Mouse (Mus musculus) embryonic facial prominence, embryonic 14.5 days (tissue): ENCODE results near the gene Alyref2. TPM values are rescaled to one million over a fixed set of nuclear protein-coding genes. Genes with fewer than 3 reads are reported as not detected.

Source experiments
- ATAC-seq: fragments of 200-750 bp; cut with Nextera tagmentation; 2 replicates; pipeline ENCODE4 v1.8.0; 2017; ENCODE audit warnings: low read depth, moderate number of reproducible peaks, moderate TSS enrichment
- DNase-seq: peaks from one replicate; pipeline ENCODE4 v3.0.0-alpha.2; 2015; ENCODE audit warnings: low spot score
- H3K27ac ChIP-seq: fragments of 300-500 bp; sonication (generic); replicated peaks from 2 replicates; pipeline ENCODE4 v1.5.1; 2014; ENCODE audit warnings: low read depth, mild to moderate bottlenecking, low read length, moderate library complexity
- H3K27me3 ChIP-seq: fragments of 300-500 bp; sonication (generic); replicated peaks from 2 replicates; pipeline ENCODE4 v1.6.1; 2014; ENCODE audit warnings: low read length; ENCODE audit not compliant: control insufficient read depth, insufficient read depth
- H3K36me3 ChIP-seq: fragments of 300-500 bp; sonication (generic); 2 replicates; pipeline ENCODE4 v1.6.1; 2014; ENCODE audit warnings: low read length, mixed read lengths; ENCODE audit not compliant: control insufficient read depth, insufficient read depth
- H3K4me1 ChIP-seq: fragments of 300-500 bp; sonication (generic); 2 replicates; pipeline ENCODE4 v1.6.1; 2014; ENCODE audit warnings: antibody characterized with exemption, low read length; ENCODE audit not compliant: control insufficient read depth, insufficient read depth
- H3K4me2 ChIP-seq: fragments of 300-500 bp; sonication (generic); 2 replicates; pipeline ENCODE4 v1.6.1; 2014; ENCODE audit warnings: low read depth, mild to moderate bottlenecking, low read length, moderate library complexity, mixed read lengths
- H3K4me3 ChIP-seq: fragments of 300-500 bp; sonication (generic); 2 replicates; pipeline ENCODE4 v1.5.1; 2014; ENCODE audit warnings: low read depth, mild to moderate bottlenecking, low read length
- H3K9ac ChIP-seq: fragments of 300-500 bp; sonication (generic); 2 replicates; pipeline ENCODE4 v1.6.1; 2014; ENCODE audit warnings: low read depth, mild to moderate bottlenecking, low read length, moderate library complexity, mixed read lengths
- H3K9me3 ChIP-seq: fragments of 300-500 bp; sonication (generic); 2 replicates; pipeline ENCODE4 v1.6.1; 2016; ENCODE audit warnings: low read length; ENCODE audit not compliant: control insufficient read depth
- WGBS: fragments of 180-500 bp; shearing (Covaris S2); extraction: QIAGEN DNeasy Blood & Tissue Kit; methylation state at CpG from one replicate; pipeline ENCODE4 v1.1.7; 2014; 5-methylcytosine and 5-hydroxymethylcytosine counted together
- polyA plus RNA-seq: library from polyadenylated mRNA; unstranded; fragments of >200 nt; fragmentation: Nextera tagmentation; extraction: Ambion mirVana; gene quantifications from 2 replicates; pipeline ENCODE4 v1.2.1, GENCODE M21; 2014

Gene Alyref2
- polyA plus RNA-seq, 1 experiment from 2014 or later = 13.8 TPM

DNA sequence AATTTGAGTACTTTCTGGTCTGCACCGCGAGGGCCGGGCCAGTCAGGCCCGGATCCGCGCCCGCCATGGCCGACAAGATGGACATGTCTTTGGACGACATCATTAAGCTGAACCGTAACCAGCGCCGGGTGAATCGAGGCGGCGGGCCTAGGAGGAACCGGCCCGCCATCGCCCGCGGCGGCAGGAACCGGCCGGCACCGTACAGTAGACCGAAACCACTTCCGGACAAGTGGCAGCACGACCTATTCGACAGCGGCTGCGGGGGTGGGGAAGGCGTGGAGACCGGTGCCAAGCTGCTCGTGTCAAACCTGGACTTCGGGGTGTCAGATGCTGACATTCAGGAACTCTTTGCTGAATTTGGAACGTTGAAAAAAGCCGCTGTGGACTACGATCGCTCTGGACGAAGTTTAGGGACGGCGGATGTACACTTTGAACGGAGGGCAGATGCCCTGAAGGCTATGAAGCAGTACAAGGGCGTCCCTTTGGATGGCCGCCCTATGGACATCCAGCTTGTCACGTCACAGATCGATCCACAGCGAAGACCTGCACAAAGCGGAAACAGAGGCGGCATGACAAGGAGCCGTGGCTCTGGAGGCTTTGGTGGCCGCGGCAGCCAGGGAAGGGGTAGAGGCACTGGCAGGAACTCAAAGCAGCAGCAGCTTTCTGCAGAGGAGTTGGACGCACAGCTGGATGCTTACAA is 464 bp downstream of the Alyref2 start:
- ATAC-seq (peak; percentile 46), DNase-seq (peak; percentile 70)
- WGBS = 3% methylated on average over 44 of the region's 53 CpGs

DNA sequence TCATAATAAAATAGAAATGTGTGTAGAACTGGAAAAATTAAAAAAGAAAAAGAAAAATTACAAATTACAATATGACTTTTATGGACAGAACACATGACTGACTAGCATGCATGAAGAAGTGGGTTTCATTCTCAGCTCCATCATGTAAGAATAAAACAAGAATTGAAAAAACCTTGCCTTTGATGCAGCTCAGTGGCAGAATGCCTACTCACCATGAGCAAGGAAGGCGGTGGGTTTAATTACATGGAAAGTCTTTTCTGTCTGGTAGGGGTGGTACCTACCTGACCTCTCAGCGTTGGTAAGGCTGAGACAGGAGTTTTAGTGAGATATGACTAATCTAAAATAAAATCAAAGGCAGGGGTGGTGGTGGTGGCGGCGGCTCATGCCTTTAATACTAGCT is 1.3 kb downstream of the Alyref2 start:
- ATAC-seq (no peak), DNase-seq (no peak)
- Histone ChIP-seq H3K27ac (no peak overlapping the region), H3K4me3 (peak overlapping the region; percentile 53), H3K4me2 (peak overlapping the region; percentile 71), H3K9me3 (no peaks in the 10 kb centered on the region), H3K27me3 (no peaks in the 10 kb centered on the region), H3K36me3 (no peaks in the 10 kb centered on the region), H3K9ac (peak overlapping the region; percentile 22; the same call in 1 of the 2 replicates), H3K4me1 (0 out of 2 replicates have a peak, but pooled peaks cover 3% of the 10 kb centered on the region)
- 76% methylated on average over 4 of the region's 4 CpGs for WGBS

More for the DNA sequence above, 464 bp downstream of the Alyref2 start:
- H3K9ac ChIP-seq = peak overlapping the region; percentile 86
- H3K9me3 ChIP-seq = no peaks in the 10 kb centered on the region
- 0 out of 2 replicates have a peak, but pooled peaks cover 3% of the 10 kb centered on the region for H3K4me1 ChIP-seq
- H3K27me3 ChIP-seq = no peaks in the 10 kb centered on the region
- H3K36me3 ChIP-seq = no peaks in the 10 kb centered on the region
- peak overlapping the region; percentile 93 for H3K27ac ChIP-seq
- H3K4me2 ChIP-seq = peak overlapping the region; percentile 71
- peak overlapping the region; percentile 53 for H3K4me3 ChIP-seq

DNA sequence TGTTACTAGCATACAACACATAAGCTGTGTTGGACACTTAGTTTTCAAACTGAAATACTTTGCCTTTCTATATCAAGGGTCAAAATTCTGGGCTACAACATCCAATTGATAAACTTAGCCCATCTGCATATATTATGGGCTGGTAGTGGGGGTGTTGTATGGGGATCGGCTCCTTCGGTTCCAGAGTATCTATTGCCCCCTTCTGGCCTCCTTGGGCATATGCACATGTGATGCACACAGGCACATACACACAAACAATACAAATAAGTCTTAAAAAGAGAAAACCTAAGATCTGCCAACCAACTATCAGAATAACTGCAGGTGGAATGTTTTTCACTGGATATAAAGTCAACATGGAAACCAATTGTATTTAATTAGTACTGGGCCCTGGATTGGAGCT is 10.0 kb downstream of the Alyref2 start:
- H3K4me1 ChIP-seq = no peaks in the 10 kb centered on the region
- no peak for ATAC-seq
- H3K36me3 ChIP-seq = no peaks in the 10 kb centered on the region
- no peak for DNase-seq
- 80% methylated on average over 2 of the region's 2 CpGs for WGBS
- H3K9ac ChIP-seq = no peak overlapping the region
- H3K27ac ChIP-seq = no peak overlapping the region
- H3K4me3 ChIP-seq = no peak overlapping the region
- H3K9me3 ChIP-seq = no peaks in the 10 kb centered on the region
- no peak overlapping the region for H3K4me2 ChIP-seq
- no peaks in the 10 kb centered on the region for H3K27me3 ChIP-seq

DNA sequence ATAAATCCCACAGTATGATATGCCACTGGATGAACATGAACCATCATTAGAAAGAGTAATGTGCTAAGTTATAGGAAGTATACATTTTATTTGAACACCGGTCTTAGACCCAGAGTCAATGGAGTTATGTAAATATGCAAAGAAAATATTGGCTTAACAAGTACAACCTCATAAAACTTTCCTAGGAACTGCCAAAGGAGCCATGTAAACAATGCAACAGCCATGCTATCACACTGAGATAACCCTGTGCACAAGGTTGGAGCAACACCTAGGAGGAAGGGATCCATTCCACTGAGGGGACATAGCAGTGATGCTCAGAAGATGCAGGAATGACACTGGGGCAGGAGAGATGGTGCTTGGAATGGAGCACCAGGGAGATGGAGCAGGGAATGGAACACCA is 10.5 kb downstream of the Alyref2 start:
- no peak overlapping the region for H3K4me3 ChIP-seq
- H3K9me3 ChIP-seq = no peaks in the 10 kb centered on the region
- no peaks in the 10 kb centered on the region for H3K36me3 ChIP-seq
- DNase-seq = no peak
- no peak overlapping the region for H3K4me2 ChIP-seq
- no peak overlapping the region for H3K9ac ChIP-seq
- ATAC-seq = no peak
- no peak overlapping the region for H3K27ac ChIP-seq
- WGBS = 93% methylated on average over 1 of the region's 1 CpGs
- no peaks in the 10 kb centered on the region for H3K27me3 ChIP-seq
- no peaks in the 10 kb centered on the region for H3K4me1 ChIP-seq

DNA sequence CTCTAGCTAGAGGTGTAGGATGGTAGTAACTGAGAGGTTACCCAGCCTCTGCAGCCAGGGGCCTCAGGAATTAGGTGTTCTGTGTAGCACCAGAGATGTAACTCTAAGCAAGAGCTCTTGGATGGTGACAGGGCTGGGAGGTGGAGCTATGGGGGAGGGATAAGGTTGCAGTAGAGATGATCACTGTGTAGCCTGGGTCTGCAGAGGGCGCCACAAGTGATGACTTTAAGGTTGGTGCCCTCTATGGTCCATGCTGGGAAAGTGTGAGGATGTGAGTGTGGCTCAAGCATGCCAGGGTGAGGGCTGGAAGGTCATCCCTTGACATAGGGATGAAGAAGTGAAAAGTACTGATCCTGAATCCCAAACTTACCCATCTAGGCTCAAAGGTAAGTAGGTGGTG is 11.8 kb downstream of the Alyref2 start:
- no peaks in the 10 kb centered on the region for H3K36me3 ChIP-seq
- no peak for ATAC-seq
- H3K9me3 ChIP-seq = no peaks in the 10 kb centered on the region
- no peaks in the 10 kb centered on the region for H3K27me3 ChIP-seq
- 14% methylated on average over 1 of the region's 1 CpGs for WGBS
- no peak overlapping the region for H3K4me3 ChIP-seq
- H3K9ac ChIP-seq = no peak overlapping the region
- no peaks in the 10 kb centered on the region for H3K4me1 ChIP-seq
- DNase-seq = no peak
- H3K27ac ChIP-seq = no peak overlapping the region
- no peak overlapping the region for H3K4me2 ChIP-seq

DNA sequence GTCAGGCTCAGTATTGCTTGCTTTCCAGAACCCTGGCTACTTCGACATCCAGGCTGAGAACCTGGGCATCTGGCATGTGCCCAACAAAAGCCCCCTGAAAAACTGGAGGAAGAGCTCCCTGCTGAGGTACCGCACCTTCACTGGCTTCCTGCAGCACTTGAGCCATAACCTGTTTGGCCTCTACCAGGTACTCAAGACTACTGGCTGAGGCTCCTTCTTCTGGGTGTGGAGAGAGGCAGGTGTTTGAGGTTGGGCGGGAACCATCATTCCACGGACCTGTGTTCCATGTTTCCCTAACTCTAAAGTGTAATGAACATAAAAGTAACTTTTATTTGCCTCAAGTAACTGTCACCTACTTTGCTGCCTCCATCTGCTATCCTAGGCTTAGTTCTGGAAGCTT is 12.3 kb downstream of the Alyref2 start:
- WGBS = 75% methylated on average over 4 of the region's 4 CpGs

DNA sequence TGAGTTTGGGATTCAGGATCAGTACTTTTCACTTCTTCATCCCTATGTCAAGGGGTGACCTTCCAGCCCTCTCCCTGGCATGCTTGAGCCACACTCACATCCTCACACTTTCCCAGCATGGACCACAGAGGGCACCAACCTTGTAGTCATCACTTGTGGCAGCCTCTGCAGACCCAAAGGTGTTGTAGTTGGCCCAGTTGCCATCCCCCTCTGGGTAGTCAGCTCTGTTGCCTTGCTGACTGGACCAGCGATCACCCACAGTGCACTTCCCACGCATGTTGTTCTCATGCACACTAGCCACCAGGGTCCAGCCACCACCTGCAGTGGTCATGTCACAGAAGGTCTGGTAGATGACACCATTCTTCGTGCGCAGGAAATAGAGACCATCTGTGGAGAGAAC is 28.1 kb downstream of the Alyref2 start:
- Histone ChIP-seq H3K4me1 (no peaks in the 10 kb centered on the region), H3K27me3 (no peaks in the 10 kb centered on the region), H3K9me3 (no peaks in the 10 kb centered on the region), H3K27ac (no peak overlapping the region), H3K4me3 (no peak overlapping the region), H3K4me2 (no peak overlapping the region), H3K9ac (no peak overlapping the region), H3K36me3 (no peaks in the 10 kb centered on the region)
- no peak for ATAC-seq
- DNase-seq = no peak
- 86% methylated on average over 4 of the region's 4 CpGs for WGBS

More for the DNA sequence above, 12.3 kb downstream of the Alyref2 start:
- H3K4me2 ChIP-seq = no peak overlapping the region
- H3K36me3 ChIP-seq = no peaks in the 10 kb centered on the region
- H3K9ac ChIP-seq = no peak overlapping the region
- no peak for ATAC-seq
- no peak for DNase-seq
- H3K4me3 ChIP-seq = no peak overlapping the region
- H3K4me1 ChIP-seq = no peaks in the 10 kb centered on the region
- H3K27me3 ChIP-seq = no peaks in the 10 kb centered on the region
- H3K27ac ChIP-seq = no peak overlapping the region
- no peaks in the 10 kb centered on the region for H3K9me3 ChIP-seq

DNA sequence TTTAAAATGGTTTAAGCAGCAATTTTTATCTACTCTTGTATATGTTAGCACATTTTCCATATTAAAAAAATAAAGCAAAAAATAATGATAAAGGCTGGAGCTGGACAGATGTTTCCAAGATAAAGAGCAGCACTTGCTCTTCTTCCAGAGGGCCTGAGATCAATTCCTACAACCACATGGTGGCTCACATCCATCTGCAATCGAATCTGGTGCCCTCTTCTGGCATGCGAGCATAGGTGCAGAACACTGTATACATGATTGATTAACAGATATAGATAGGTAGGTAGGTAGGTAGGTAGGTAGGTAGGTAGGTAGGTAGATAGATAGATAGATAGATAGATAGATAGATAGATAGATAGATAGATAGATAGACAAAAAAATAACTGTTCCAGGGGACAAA is 29.6 kb downstream of the Alyref2 start:
- no peak overlapping the region for H3K27ac ChIP-seq
- H3K4me2 ChIP-seq = no peak overlapping the region
- H3K4me1 ChIP-seq = no peaks in the 10 kb centered on the region
- no peaks in the 10 kb centered on the region for H3K9me3 ChIP-seq
- no peak overlapping the region for H3K4me3 ChIP-seq
- H3K27me3 ChIP-seq = no peaks in the 10 kb centered on the region
- no peaks in the 10 kb centered on the region for H3K36me3 ChIP-seq
- no peak for DNase-seq
- no peak for ATAC-seq
- 49% methylated on average over 2 of the region's 2 CpGs for WGBS
- H3K9ac ChIP-seq = no peak overlapping the region

DNA sequence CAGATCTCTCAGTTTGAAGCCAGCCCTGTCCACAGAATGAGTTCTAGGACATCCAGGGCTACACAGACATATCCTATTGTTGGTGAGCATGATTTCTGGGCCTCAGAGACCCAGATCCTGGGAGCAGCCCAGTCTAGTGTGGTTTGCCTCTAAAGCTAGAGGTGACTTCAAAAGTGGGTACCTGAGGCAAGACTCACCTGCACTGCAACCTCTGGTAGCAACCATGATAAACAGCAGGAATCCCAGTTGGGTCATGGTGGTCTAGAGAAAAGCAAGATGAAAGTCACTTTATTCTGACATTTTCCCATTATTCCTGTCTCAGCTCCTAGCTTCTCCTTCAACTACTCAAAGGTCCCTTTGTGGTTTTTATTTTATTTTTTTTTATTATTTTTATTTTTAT is 31.3 kb downstream of the Alyref2 start:
- Histone ChIP-seq H3K4me2 (no peak overlapping the region), H3K36me3 (no peaks in the 10 kb centered on the region), H3K4me1 (no peaks in the 10 kb centered on the region), H3K27me3 (no peaks in the 10 kb centered on the region), H3K9me3 (peaks cover 7% of the 10 kb centered on the region; the same call in 1 of the 2 replicates), H3K27ac (no peak overlapping the region), H3K4me3 (no peak overlapping the region), H3K9ac (no peak overlapping the region)
- ATAC-seq (no peak), DNase-seq (no peak)
